Mouse (Mus musculus) intestine, embryonic 16.5 days (tissue): ENCODE data around the gene Slc38a6. TPM values are rescaled to one million over a fixed set of nuclear protein-coding genes. Genes with fewer than 3 reads are reported as not detected.

Experiments used
- polyA plus RNA-seq: library from polyadenylated mRNA; unstranded; fragments of >200 nt; fragmentation: Nextera tagmentation; extraction: Ambion mirVana; gene quantifications from 2 replicates; pipeline ENCODE4 v1.2.1, GENCODE M21; 2015

Gene Slc38a6
- polyA plus RNA-seq, 1 experiment from 2014 or later = 7.7 TPM

Other genes with a start within 250 kb of the Slc38a6 start
- not detected in 2 replicates for gene Six1, start 232.9 kb upstream of the Slc38a6 start, polyA plus RNA-seq
- gene Six4, start 173.3 kb upstream of the Slc38a6 start, polyA plus RNA-seq = 0.20 and 0.24 TPM in 2 replicates
- gene Mnat1, start 163.1 kb upstream of the Slc38a6 start, polyA plus RNA-seq = 21.0 and 21.1 TPM in 2 replicates
- gene Trmt5, start 69 bp upstream of the Slc38a6 start, polyA plus RNA-seq = 13.0 and 16.4 TPM in 2 replicates